Mouse (Mus musculus) midbrain, embryonic 15.5 days (tissue): Measurements from ENCODE around the gene Anxa6. TPM values are rescaled to one million over a fixed set of nuclear protein-coding genes. Genes with fewer than 3 reads are reported as not detected.

Experiments used
- ATAC-seq: fragments of 200-750 bp; cut with Nextera tagmentation; replicated peaks from 2 replicates; pipeline ENCODE4 v1.8.0; 2017; ENCODE audit warnings: moderate TSS enrichment
- H3K27ac ChIP-seq: fragments of 300-500 bp; sonication (generic); 2 replicates; pipeline ENCODE4 v1.5.1; 2015; ENCODE audit warnings: mild to moderate bottlenecking, inconsistent platforms
- H3K27me3 ChIP-seq: fragments of 300-500 bp; sonication (generic); replicated peaks from 2 replicates; pipeline ENCODE4 v1.6.1; 2015; ENCODE audit warnings: inconsistent platforms
- H3K36me3 ChIP-seq: fragments of 300-500 bp; sonication (generic); replicated peaks from 2 replicates; pipeline ENCODE4 v1.6.1; 2015; ENCODE audit warnings: inconsistent platforms
- H3K4me1 ChIP-seq: fragments of 300-500 bp; sonication (generic); 2 replicates; pipeline ENCODE4 v1.6.1; 2015; ENCODE audit warnings: inconsistent platforms
- H3K4me2 ChIP-seq: fragments of 300-500 bp; sonication (generic); 2 replicates; pipeline ENCODE4 v1.6.1; 2015; ENCODE audit warnings: inconsistent platforms, mild to moderate bottlenecking, moderate library complexity
- H3K4me3 ChIP-seq: fragments of 300-500 bp; sonication (generic); 2 replicates; pipeline ENCODE4 v1.5.1; 2015; ENCODE audit warnings: mild to moderate bottlenecking, inconsistent platforms
- H3K9ac ChIP-seq: fragments of 300-500 bp; sonication (generic); 2 replicates; pipeline ENCODE4 v1.6.1; 2015; ENCODE audit warnings: mild to moderate bottlenecking, inconsistent platforms
- H3K9me3 ChIP-seq: fragments of 300-500 bp; sonication (generic); 2 replicates; pipeline ENCODE4 v1.6.1; 2016; ENCODE audit warnings: inconsistent platforms
- WGBS: fragments of 180-500 bp; shearing (Covaris S2); methylation state at CpG from one replicate; pipeline ENCODE4 v1.1.7; 2015; ENCODE audit warnings: mixed read lengths; 5-methylcytosine and 5-hydroxymethylcytosine counted together
- polyA plus RNA-seq: library from polyadenylated mRNA; unstranded; fragments of >200 nt; fragmentation: Nextera tagmentation; extraction: Ambion mirVana; gene quantifications from 2 replicates; pipeline ENCODE4 v1.2.1, GENCODE M21; 2015

Anxa6 gene
- polyA plus RNA-seq, 1 experiment from 2014 or later = 42.2 TPM

- Histone ChIP-seq H3K4me3 (no peak overlapping the region), H3K27me3 (0 out of 2 replicates have a peak, but pooled peaks cover 3% of the 10 kb centered on the region), H3K36me3 (no peaks in the 10 kb centered on the region), H3K4me1 (peaks cover 22% of the 10 kb centered on the region), H3K27ac (no peak overlapping the region), H3K9me3 (no peaks in the 10 kb centered on the region), H3K4me2 (no peak overlapping the region), H3K9ac (no peak overlapping the region)
- WGBS = 73% methylated on average over 2 of the region's 2 CpGs
- no peak for ATAC-seq
Observed at GRCm38 (mm10) chr11:55027204-55027855, 5.9 kb downstream of the Anxa6 start.

GRCm38 (mm10) chr11:55025896-55026295 lies 7.3 kb downstream of the Anxa6 start:
- no peaks in the 10 kb centered on the region for H3K9me3 ChIP-seq
- no peak overlapping the region for H3K9ac ChIP-seq
- no peak for ATAC-seq
- no peaks in the 10 kb centered on the region for H3K36me3 ChIP-seq
- H3K27ac ChIP-seq = no peak overlapping the region
- no peak overlapping the region for H3K4me3 ChIP-seq
- no peak overlapping the region for H3K4me2 ChIP-seq
- WGBS = 75% methylated on average over 4 of the region's 4 CpGs
- H3K27me3 ChIP-seq = no peaks in the 10 kb centered on the region
- peaks cover 29% of the 10 kb centered on the region for H3K4me1 ChIP-seq

GRCm38 (mm10) chr11:55023583-55023982 lies 9.7 kb downstream of the Anxa6 start:
- Histone ChIP-seq H3K4me2 (0 out of 2 replicates have a peak overlapping the region, but pooled peaks have one; percentile 17), H3K4me1 (peaks cover 29% of the 10 kb centered on the region), H3K27ac (peak overlapping the region; percentile 79), H3K4me3 (no peak overlapping the region), H3K36me3 (no peaks in the 10 kb centered on the region), H3K27me3 (no peaks in the 10 kb centered on the region), H3K9ac (no peak overlapping the region), H3K9me3 (no peaks in the 10 kb centered on the region)
- ATAC-seq = 0 out of 2 replicates have a peak, but pooled peaks have one; percentile 12
- 76% methylated on average over 3 of the region's 3 CpGs for WGBS

GRCm38 (mm10) chr11:55023049-55023564 lies 10.1 kb downstream of the Anxa6 start:
- Histone ChIP-seq H3K9me3 (no peaks in the 10 kb centered on the region), H3K36me3 (no peaks in the 10 kb centered on the region), H3K9ac (no peak overlapping the region), H3K4me3 (no peak overlapping the region), H3K27ac (peak overlapping the region; percentile 79), H3K27me3 (no peaks in the 10 kb centered on the region), H3K4me1 (peaks cover 29% of the 10 kb centered on the region), H3K4me2 (0 out of 2 replicates have a peak overlapping the region, but pooled peaks have one; percentile 17)
- ATAC-seq = peak; percentile 85
- 11% methylated on average over 10 of the region's 10 CpGs for WGBS

- Histone ChIP-seq H3K4me1 (peaks cover 29% of the 10 kb centered on the region), H3K9ac (no peak overlapping the region), H3K27me3 (no peaks in the 10 kb centered on the region), H3K9me3 (no peaks in the 10 kb centered on the region), H3K4me2 (0 out of 2 replicates have a peak overlapping the region, but pooled peaks have one; percentile 17), H3K4me3 (no peak overlapping the region), H3K27ac (peak overlapping the region; percentile 79), H3K36me3 (no peaks in the 10 kb centered on the region)
- whole genome bisulfite sequencing = 59% methylated on average over 5 of the region's 5 CpGs
- no peak; the same call in 1 of the 2 replicates for ATAC-seq
Observed at GRCm38 (mm10) chr11:55022508-55022907, 10.7 kb downstream of the Anxa6 start.

GRCm38 (mm10) chr11:55021859-55022258 lies 11.4 kb downstream of the Anxa6 start:
- Histone ChIP-seq H3K4me3 (no peak overlapping the region), H3K4me1 (peaks cover 29% of the 10 kb centered on the region), H3K27me3 (no peaks in the 10 kb centered on the region), H3K27ac (0 out of 2 replicates have a peak overlapping the region, but pooled peaks have one; percentile 79), H3K36me3 (no peaks in the 10 kb centered on the region), H3K4me2 (no peak overlapping the region), H3K9ac (no peak overlapping the region), H3K9me3 (no peaks in the 10 kb centered on the region)
- 64% methylated on average over 6 of the region's 6 CpGs for WGBS
- no peak for ATAC-seq

GRCm38 (mm10) chr11:55021458-55021857 lies 11.8 kb downstream of the Anxa6 start:
- Histone ChIP-seq H3K9me3 (no peaks in the 10 kb centered on the region), H3K4me2 (no peak overlapping the region), H3K4me3 (no peak overlapping the region), H3K27me3 (no peaks in the 10 kb centered on the region), H3K9ac (no peak overlapping the region), H3K36me3 (no peaks in the 10 kb centered on the region), H3K27ac (no peak overlapping the region), H3K4me1 (peaks cover 29% of the 10 kb centered on the region)
- ATAC-seq = no peak

GRCm38 (mm10) chr11:55019711-55020110 lies 13.5 kb downstream of the Anxa6 start:
- Histone ChIP-seq H3K4me2 (no peak overlapping the region), H3K36me3 (no peaks in the 10 kb centered on the region), H3K27me3 (no peaks in the 10 kb centered on the region), H3K27ac (no peak overlapping the region), H3K9ac (no peak overlapping the region), H3K4me1 (peaks cover 38% of the 10 kb centered on the region), H3K9me3 (no peaks in the 10 kb centered on the region), H3K4me3 (no peak overlapping the region)
- no peak for ATAC-seq
- WGBS = 89% methylated on average over 2 of the region's 2 CpGs

- Histone ChIP-seq H3K9ac (no peak overlapping the region), H3K27me3 (no peaks in the 10 kb centered on the region), H3K4me3 (no peak overlapping the region), H3K27ac (no peak overlapping the region), H3K4me1 (peaks cover 26% of the 10 kb centered on the region), H3K4me2 (no peak overlapping the region), H3K36me3 (no peaks in the 10 kb centered on the region), H3K9me3 (no peaks in the 10 kb centered on the region)
- ATAC-seq = no peak
- 73% methylated on average over 6 of the region's 6 CpGs for WGBS
Observed at GRCm38 (mm10) chr11:55018034-55018433, 15.2 kb downstream of the Anxa6 start.

GRCm38 (mm10) chr11:55017201-55017600 lies 16.0 kb downstream of the Anxa6 start:
- Histone ChIP-seq H3K4me3 (no peak overlapping the region), H3K9ac (no peak overlapping the region), H3K9me3 (no peaks in the 10 kb centered on the region), H3K36me3 (no peaks in the 10 kb centered on the region), H3K27ac (no peak overlapping the region), H3K27me3 (no peaks in the 10 kb centered on the region), H3K4me1 (peaks cover 17% of the 10 kb centered on the region), H3K4me2 (no peak overlapping the region)
- 68% methylated on average over 2 of the region's 2 CpGs for WGBS
- no peak for ATAC-seq

- no peaks in the 10 kb centered on the region for H3K36me3 ChIP-seq
- H3K9ac ChIP-seq = no peak overlapping the region
- ATAC-seq = no peak
- 56% methylated on average over 1 of the region's 1 CpGs for WGBS
- peaks cover 13% of the 10 kb centered on the region for H3K4me1 ChIP-seq
- H3K4me2 ChIP-seq = no peak overlapping the region
- H3K27me3 ChIP-seq = no peaks in the 10 kb centered on the region
- H3K9me3 ChIP-seq = no peaks in the 10 kb centered on the region
- H3K27ac ChIP-seq = no peak overlapping the region
- no peak overlapping the region for H3K4me3 ChIP-seq
Observed at GRCm38 (mm10) chr11:55016758-55017157, 16.5 kb downstream of the Anxa6 start.

- no peaks in the 10 kb centered on the region for H3K27me3 ChIP-seq
- 59% methylated on average over 9 of the region's 9 CpGs for WGBS
- H3K27ac ChIP-seq = peak overlapping the region; percentile 32; the same call in 1 of the 2 replicates
- no peak; the same call in 1 of the 2 replicates for ATAC-seq
- H3K9ac ChIP-seq = no peak overlapping the region
- no peak overlapping the region for H3K4me2 ChIP-seq
- no peak overlapping the region for H3K4me3 ChIP-seq
- H3K36me3 ChIP-seq = no peaks in the 10 kb centered on the region
- peaks cover 9% of the 10 kb centered on the region; the same call in 1 of the 2 replicates for H3K4me1 ChIP-seq
- H3K9me3 ChIP-seq = no peaks in the 10 kb centered on the region
Observed at GRCm38 (mm10) chr11:55015831-55016241, 17.4 kb downstream of the Anxa6 start.

GRCm38 (mm10) chr11:55015264-55015663 lies 18.0 kb downstream of the Anxa6 start:
- WGBS = 43% methylated on average over 3 of the region's 3 CpGs
- H3K36me3 ChIP-seq = no peaks in the 10 kb centered on the region
- no peaks in the 10 kb centered on the region for H3K27me3 ChIP-seq
- H3K9ac ChIP-seq = no peak overlapping the region
- H3K4me2 ChIP-seq = no peak overlapping the region
- peak overlapping the region; percentile 32; the same call in 1 of the 2 replicates for H3K27ac ChIP-seq
- no peak overlapping the region for H3K4me3 ChIP-seq
- peak; percentile 80 for ATAC-seq
- H3K4me1 ChIP-seq = peaks cover 9% of the 10 kb centered on the region; the same call in 1 of the 2 replicates
- H3K9me3 ChIP-seq = no peaks in the 10 kb centered on the region
